Mouse (Mus musculus) ES-E14 (cell line): ENCODE data around the gene Msmo1. TPM values are rescaled to one million over a fixed set of nuclear protein-coding genes. Genes with fewer than 3 reads are reported as not detected.

Experiments used
- DNase-seq: peaks from one replicate; pipeline ENCODE4 v3.0.0-alpha.2; 2013; ENCODE audit warnings: low read depth, low spot score
- H3K27ac ChIP-seq: 2 replicates; pipeline ENCODE4 v1.5.1; 2012; ENCODE audit warnings: low read depth, mild to moderate bottlenecking, low read length, moderate library complexity, mixed read lengths; ENCODE audit not compliant: poor library complexity, insufficient read depth, severe bottlenecking
- H3K36me3 ChIP-seq: 2 replicates; pipeline ENCODE4 v1.6.1; 2012; ENCODE audit warnings: mild to moderate bottlenecking, low read length, moderate library complexity, mixed read lengths; ENCODE audit not compliant: control insufficient read depth, poor library complexity, insufficient read depth, severe bottlenecking
- H3K4me1 ChIP-seq, 2 experiments: fragments of 150-350 bp in 1 of 2; sonication (generic) in 1 of 2; 2 replicates each; pipeline ENCODE4 v1.6.1; 2012; ENCODE audit warnings: low read length in 2 of 2, mild to moderate bottlenecking in 1 of 2, mixed read lengths in 1 of 2; ENCODE audit not compliant: control insufficient read depth in 2 of 2, insufficient read depth in 2 of 2, poor library complexity in 1 of 2
- H3K4me3 ChIP-seq, 2 experiments: fragments of 150-350 bp in 1 of 2; sonication (generic) in 1 of 2; 2 replicates each; pipeline ENCODE4 v1.5.1; 2012; ENCODE audit warnings: low read length in 2 of 2, low read depth in 1 of 2, mild to moderate bottlenecking in 1 of 2, mixed read lengths in 1 of 2; ENCODE audit not compliant: insufficient read depth in 1 of 2, poor library complexity in 1 of 2, severe bottlenecking in 1 of 2
- H3K9ac ChIP-seq: 2 replicates; pipeline ENCODE4 v1.6.1; 2012; ENCODE audit warnings: low read depth, mild to moderate bottlenecking, low read length, mixed read lengths; ENCODE audit not compliant: poor library complexity, insufficient read depth, severe bottlenecking
- H3K9me3 ChIP-seq: fragments of 150-350 bp; sonication (generic); 2 replicates; pipeline ENCODE4 v1.6.1; 2012; ENCODE audit warnings: low read depth, mild to moderate bottlenecking, low read length; ENCODE audit not compliant: control insufficient read depth, insufficient read depth
- CHD2 ChIP-seq: IDR thresholded peaks from 2 replicates; pipeline ENCODE4 v1.6.1; 2014; ENCODE audit warnings: mild to moderate bottlenecking, low read depth, low read length, inconsistent platforms
- HCFC1 ChIP-seq: IDR thresholded peaks from 2 replicates; pipeline ENCODE4 v1.6.1; 2012; ENCODE audit warnings: low read length, inconsistent platforms, borderline replicate concordance; ENCODE audit not compliant: insufficient read depth
- MAFK ChIP-seq: IDR thresholded peaks from 2 replicates; pipeline ENCODE4 v1.6.1; 2014; ENCODE audit warnings: mild to moderate bottlenecking, low read depth, low read length, inconsistent platforms; ENCODE audit not compliant: insufficient read depth
- ZC3H11A ChIP-seq: IDR thresholded peaks from 2 replicates; pipeline ENCODE4 v1.6.1; 2012; ENCODE audit warnings: low read depth, mild to moderate bottlenecking, inconsistent platforms, low read length, borderline replicate concordance
- ZNF384 ChIP-seq: IDR thresholded peaks from 2 replicates; pipeline ENCODE4 v1.6.1; 2012; ENCODE audit warnings: low read depth, low read length, inconsistent platforms
- in situ Hi-C, 2 experiments: fragments of 600-800 bp; cut with MboI; formaldehyde crosslinking; loops; one replicate each; pipeline ENCODE4 v1.15.1; 2025; ENCODE audit warnings: low sequenced_read_pairs in 2 of 2, inconsistent platforms in 1 of 2; ENCODE audit not compliant: unreplicated experiment in 2 of 2
- total RNA-seq: library from RNA; depleted of rRNA; stranded (reverse); fragments of 300-350 nt; gene quantifications from 2 replicates; pipeline ENCODE4 v1.2.3, GENCODE M21; 2012

The Msmo1 gene
- total RNA-seq, 1 experiment = 83.7 TPM

DNA sequence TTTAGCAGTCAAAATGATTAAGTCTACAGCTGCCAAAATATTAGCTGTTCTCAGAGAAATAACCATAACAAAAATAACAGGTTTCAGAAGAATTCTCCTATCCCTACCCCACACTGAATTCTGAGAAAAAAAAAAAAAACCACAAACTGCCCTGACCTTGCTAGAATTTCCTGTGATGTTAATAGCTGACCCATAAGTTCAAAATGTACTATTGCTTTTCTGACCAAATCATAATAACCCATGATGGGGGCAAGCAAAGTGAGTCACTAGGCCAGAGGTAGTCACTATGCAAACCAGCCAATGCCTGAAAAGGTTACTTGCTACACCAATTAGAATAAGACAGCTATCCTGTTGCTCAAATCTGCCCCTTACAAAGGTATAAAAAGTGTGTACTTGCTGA is 26.1 kb downstream of the Msmo1 start:
- no peaks in the 10 kb centered on the region for H3K9me3 ChIP-seq
- no peak overlapping the region for H3K4me3 ChIP-seq
- in situ Hi-C loops = no loop called here
- no peaks in the 10 kb centered on the region for H3K36me3 ChIP-seq
- H3K9ac ChIP-seq = no peak overlapping the region
- TF ChIP-seq MAFK = no peak
- no peak for TF ChIP-seq ZNF384
- TF ChIP-seq ZC3H11A = no peak
- TF ChIP-seq HCFC1 = no peak
- no peak for TF ChIP-seq CHD2
- H3K4me1 ChIP-seq = no peaks in the 10 kb centered on the region
- no peak overlapping the region for H3K27ac ChIP-seq
- no peak for DNase-seq

DNA sequence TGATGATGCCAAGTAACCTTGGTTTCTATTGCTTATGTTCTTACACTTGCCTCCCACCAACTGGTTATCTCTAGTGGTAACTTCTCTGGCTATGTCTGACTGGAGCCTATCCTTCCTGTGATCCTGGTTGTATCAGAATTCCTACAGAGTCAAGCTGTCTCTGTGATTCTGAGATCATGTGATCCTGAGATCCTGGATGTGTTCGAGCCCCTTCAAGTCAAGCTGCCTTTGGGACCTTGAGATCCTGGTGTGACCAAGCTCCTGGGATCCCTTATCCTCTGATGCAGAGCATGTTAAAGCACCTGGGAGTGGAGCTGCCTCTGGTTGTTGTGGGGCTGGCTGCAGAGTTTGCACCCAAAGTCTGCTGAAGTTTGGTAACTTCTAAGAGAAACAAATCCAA is 30.4 kb downstream of the Msmo1 start:
- Histone ChIP-seq H3K36me3 (no peaks in the 10 kb centered on the region), H3K4me1 (no peaks in the 10 kb centered on the region), H3K4me3 (no peak overlapping the region), H3K9me3 (no peaks in the 10 kb centered on the region), H3K9ac (no peak overlapping the region), H3K27ac (no peak overlapping the region)
- TF ChIP-seq CHD2 (no peak), ZC3H11A (no peak), ZNF384 (no peak), MAFK (no peak), HCFC1 (no peak)
- DNase-seq = no peak
- in situ Hi-C loops = no loop called here

DNA sequence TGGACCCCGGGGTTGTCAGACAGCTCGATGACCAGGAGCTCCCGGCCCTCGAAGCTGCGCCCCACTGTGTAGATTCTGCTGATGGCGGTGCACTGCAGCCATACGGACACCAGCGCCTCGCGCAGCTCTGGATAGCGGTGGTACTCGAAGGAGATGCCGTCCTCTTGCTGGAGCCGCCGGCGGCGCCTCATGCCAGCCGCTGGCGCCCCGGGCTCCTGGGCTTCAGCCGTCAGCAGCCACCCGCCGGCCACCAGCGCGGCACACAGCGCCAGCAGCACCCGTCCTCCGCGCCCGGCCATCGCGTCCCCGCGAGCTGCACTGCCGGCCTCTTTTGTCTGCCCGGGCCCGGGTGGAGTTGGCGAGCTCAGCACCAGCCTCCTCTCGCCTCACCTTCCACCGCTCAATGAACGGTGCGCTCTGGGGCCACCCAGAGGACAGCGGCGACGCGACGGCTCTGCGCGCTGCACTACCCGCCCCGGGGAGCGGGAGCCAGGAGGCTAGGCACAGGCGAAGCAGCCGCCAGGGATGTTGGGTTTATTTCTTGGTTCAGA is 40.9 kb downstream of the Msmo1 start, which contains the start of gene Cpe:
TSS of gene Cpe (minus strand) at position 404 of the 551 bp plus-strand sequence.
- in situ Hi-C loops = no loop called here
- no peaks in the 10 kb centered on the region for H3K36me3 ChIP-seq
- H3K4me1 ChIP-seq = peaks cover 0 to 4% of the 10 kb centered on the region in 2 experiments; a peak in 1 of 4 replicates
- H3K27ac ChIP-seq = no peak within 1 kb of the TSS
- DNase-seq = peak; percentile 69
- H3K9ac ChIP-seq = peak within 1 kb of the TSS; percentile 49
- H3K9me3 ChIP-seq = no peaks in the 10 kb centered on the region
- peak within 1 kb of the TSS; percentile 69 to 73 for H3K4me3 ChIP-seq
- TF ChIP-seq HCFC1 (no peak), ZNF384 (no peak), MAFK (no peak), CHD2 (no peak), ZC3H11A (no peak)

DNA sequence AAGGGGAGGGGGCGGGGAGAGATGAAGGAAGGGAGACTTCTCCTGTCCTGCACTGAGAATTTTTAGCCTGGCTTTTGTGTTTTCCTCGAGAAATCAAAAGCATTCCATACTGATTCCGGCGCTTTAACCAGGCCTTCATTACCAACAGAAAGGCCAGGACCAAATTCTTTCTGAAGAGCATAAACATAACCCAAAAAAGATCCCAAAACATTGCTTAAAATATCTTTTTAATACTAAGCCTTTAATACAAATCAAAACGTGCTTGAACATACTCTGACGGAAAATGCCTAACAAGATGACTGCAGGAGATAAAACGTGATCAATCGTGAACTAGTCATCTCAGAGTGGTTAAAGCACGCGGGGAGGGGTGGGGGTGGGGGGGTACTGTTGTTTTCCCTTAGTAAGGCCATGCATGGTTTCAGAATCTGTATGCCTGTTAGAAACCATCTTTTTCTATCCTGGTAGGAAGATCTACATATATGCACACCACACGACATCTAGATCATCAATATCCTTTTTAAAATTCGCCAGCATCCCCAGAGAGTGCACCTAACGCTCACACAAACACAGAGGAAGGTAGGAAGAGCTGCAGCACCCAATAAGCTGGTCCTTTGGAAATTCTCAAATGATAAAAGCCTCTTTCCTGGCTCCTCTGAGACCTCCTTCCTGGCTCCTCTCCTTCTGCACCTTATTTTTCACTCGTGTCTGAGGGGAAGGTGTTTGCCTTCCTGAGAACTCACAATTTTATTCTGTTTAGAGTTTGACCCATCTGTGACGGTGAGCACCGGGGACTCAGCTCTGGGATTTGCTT is 41.8 kb downstream of the Msmo1 start:
- H3K9ac ChIP-seq = no peak overlapping the region
- no peaks in the 10 kb centered on the region for H3K9me3 ChIP-seq
- DNase-seq = no peak
- H3K36me3 ChIP-seq = no peaks in the 10 kb centered on the region
- no peak overlapping the region for H3K27ac ChIP-seq
- H3K4me3 ChIP-seq = peak overlapping the region in 1 of 2 experiments; percentile 69; a peak in 1 of 4 replicates
- in situ Hi-C loops = no loop called here
- H3K4me1 ChIP-seq = peaks cover 0 to 4% of the 10 kb centered on the region in 2 experiments; a peak in 1 of 4 replicates
- TF ChIP-seq HCFC1 (no peak), CHD2 (no peak), ZNF384 (no peak), ZC3H11A (no peak), MAFK (no peak)
